Mouse (Mus musculus) lung, postnatal 10 days (tissue): ENCODE measurements around the gene Pld2.
"Not testable (repeated sequence)": the region's sequence is repeated elsewhere in the genome, so short reads cannot be mapped to it uniquely, and the experiment has no call there.

ENCODE experiments used
- DNase-seq: peaks from one replicate; pipeline ENCODE4 v3.0.0; 2021

Pld2 gene

GRCm38 (mm10) chr11:70539877-70540587 is at the start of gene Pld2:
TSS of gene Pld2 (plus strand) at chr11:70540064.
- peak; percentile 95 for DNase-seq

DNA sequence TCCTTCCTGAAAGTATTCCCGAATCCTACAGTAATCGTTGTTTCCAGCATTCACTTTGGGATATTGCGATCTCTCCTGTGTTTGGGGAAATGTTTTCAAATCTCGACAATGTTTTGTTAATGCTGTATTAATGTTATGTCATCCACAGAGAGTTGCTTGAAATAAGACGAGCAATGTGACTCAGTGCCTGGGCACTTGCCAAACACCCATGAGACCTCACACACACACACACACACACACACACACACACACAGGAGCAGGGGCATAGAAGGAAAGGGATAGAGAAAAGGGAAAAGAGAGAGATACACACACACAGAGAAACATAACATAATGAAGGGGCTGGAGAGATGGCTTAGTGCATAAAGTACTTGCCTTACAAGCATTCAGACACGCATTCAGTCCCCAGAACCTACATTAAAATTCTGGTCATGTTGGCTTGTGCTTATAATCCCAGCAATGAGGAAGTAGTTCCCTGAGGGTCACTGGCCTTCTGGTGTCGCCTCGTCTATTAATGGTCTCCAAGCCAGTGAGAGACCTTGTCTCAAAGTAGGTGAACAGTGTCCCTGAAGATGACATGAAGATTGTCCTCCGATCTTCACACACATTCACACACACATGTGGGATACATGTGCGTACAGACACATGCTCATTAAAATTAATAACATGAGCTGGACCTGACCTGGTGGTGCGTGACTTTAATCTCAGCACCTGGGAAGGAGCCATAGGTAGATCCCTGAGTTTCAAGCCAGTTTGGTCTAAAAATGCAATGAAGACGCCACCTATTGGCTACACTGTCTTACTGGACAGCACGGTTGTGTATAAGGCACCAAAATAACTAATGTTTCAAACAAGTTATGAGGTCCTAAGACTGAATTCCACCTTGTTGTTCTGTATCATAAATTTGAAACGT is 40.0 kb upstream of the Pld2 start:
- DNase-seq: peak; percentile 52

DNA sequence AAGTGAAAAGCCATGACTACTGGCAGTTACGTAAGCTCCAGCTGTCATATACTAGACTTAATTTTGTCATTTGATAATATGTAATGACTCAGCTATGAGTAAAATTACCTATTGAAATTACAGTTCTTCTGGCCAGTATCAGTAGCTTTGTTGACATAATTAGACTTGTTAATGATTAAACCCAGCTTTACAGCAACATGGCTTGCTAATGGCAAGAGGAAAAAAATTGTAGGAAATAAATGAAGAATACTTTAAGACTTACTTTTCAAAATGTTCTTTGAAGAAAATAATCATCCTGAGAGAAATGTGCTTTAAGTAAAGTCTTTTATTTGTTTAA is 39.4 kb upstream of the Pld2 start:
- DNase-seq: no peak

DNA sequence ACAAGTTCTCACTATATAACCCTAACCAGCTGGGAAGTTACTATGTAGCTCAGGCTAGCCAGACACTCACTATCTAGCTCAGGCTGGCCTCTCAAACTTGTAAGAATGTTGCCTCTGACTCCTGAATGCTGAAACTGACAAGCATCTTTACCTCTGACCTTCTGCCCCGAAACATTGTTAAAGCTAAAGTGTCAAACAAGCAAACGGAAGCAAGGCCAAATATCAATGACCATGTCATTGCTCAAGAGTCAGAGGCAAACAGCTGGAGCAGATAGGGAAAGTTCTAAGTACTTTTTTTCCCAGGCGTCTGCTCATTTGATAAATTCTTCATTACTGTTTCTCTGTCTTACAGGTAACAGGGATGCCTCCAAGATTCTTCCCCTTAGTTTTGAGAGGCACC is 37.8 kb upstream of the Pld2 start:
- DNase-seq: no peak

DNA sequence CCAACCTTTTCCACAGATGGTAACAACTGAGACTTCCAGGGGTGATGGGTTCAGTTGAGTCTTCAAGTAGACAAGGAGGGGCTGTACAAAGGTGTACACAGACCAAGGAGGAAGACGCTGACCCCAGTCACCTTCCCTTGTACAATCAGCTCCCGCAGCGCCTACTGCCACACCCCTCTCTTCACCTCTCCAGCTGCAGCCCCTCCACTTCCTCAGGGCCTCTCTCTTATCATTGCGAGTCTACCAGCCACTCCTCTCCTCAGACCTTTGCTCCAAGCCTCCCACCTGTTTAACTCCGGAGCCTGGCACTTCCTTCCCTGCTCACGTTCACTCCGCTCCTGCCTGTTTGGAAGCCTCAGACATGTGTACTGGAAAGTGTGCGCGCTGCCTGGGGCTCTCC is 34.9 kb upstream of the Pld2 start, which contains the start of gene Tm4sf5:
TSS of gene Tm4sf5 (plus strand) at position 275 of the 400 bp plus-strand sequence.
- DNase-seq: no peak

DNA sequence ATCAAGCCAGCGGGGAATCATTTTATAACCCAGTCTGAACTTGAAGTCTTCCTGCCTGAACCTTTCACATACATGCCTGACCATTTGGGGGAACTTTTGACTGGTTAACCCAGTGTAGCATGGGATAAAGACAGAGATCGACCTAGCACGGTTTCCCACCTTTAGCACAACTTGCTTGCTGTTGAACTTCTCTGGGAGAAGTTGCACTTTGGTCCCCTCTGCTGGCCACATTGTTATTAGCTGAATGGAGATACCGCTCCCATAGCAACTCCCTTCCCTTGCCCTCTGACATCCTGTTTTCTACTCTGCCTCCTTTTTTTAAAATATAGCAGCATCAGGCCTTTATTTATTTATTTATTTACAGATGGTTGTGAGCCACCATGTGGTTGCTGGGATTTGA is 33.5 kb upstream of the Pld2 start:
- peak; percentile 91 for DNase-seq

DNA sequence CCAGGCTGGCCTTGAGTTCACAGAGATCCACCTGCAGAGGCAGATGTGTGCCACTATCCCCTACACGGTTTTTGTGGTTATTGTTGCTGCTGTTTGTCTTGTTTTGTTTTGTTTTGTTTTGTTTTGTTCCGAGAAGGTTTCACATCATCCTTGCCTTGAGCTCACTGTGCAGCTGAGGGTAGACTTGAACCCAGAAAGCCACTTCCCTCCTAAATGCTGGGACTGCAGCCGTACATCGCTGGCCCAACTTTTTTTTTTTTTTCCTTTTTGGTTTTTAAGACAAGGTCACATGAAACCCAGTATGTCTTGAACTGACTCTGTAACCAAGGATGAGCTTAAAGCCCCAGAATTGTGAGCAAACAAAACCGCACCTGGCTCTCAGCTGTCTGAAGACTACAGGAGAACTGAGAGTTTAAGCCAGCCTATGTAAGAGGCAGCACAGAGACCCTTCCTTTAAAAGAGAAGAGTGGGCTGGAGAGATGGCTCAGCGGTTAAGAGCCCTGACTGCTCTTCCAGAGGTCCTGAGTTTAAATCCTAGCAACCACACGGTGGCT is 32.8 kb upstream of the Pld2 start:
- no peak for DNase-seq

DNA sequence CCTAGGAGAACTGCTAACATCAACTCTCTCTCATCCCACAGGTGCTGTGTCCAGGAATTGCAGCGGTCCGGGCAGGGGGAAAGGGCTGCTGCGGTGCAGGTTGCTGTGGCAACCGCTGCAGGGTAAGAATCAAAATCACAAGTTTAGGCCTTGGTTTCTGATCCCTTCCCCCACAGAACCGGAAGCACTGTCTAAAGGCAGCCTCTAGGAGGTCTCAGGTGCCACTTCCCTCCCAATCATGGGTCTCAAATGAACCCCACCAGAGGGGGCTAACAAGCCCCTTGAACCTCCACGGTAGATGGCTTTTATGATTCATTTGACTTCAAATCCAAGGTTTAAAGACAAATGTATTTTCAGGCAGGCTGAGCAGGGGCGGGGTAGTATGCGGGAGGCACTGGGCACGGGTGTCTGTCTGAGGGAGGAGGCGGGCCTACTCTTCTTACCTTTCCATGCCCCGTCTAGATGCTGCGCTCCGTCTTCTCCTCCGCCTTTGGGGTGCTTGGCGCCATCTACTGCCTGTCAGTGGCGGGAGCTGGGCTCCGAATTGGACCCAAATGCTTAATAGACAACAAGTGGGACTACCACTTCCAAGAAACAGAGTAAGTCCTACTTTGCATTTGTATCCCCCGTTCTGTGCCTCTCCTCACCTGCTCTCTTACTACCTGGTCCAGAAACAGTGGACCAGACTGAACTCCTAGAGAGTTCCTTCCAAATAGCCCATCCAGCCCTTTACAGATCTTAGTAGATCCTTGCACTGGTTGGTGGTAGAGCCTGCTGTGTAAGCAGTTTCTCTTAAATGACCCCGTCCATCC is 29.9 kb upstream of the Pld2 start:
- DNase-seq: peak; percentile 59

- DNase-seq: no peak
Measured at GRCm38 (mm10) chr11:70511242-70511641, 28.6 kb upstream of the Pld2 start.

- no peak for DNase-seq
Measured at GRCm38 (mm10) chr11:70511825-70512224, 28.0 kb upstream of the Pld2 start.

- no peak for DNase-seq
Measured at GRCm38 (mm10) chr11:70512709-70513342, 27.0 kb upstream of the Pld2 start.

DNA sequence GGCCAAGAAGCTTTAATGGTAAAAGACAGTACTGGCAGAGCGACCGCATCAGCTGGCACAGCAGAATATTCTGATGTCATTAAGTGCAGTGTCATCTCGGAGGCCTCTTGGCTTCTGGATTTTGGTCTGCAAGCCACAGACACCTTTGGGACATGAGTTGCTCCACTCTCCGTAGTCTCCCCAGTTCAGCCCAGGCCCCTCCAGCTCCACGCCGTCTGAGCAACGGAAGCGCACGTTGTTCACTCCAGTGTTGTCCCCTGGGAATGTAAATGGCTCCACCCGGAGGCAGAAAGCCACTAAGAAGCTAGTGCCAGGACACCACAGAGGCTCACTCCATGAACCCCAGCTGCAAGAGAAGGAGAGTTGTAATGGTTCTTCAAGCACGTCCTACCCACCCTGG is 26.3 kb upstream of the Pld2 start:
- peak; percentile 47 for DNase-seq

DNA sequence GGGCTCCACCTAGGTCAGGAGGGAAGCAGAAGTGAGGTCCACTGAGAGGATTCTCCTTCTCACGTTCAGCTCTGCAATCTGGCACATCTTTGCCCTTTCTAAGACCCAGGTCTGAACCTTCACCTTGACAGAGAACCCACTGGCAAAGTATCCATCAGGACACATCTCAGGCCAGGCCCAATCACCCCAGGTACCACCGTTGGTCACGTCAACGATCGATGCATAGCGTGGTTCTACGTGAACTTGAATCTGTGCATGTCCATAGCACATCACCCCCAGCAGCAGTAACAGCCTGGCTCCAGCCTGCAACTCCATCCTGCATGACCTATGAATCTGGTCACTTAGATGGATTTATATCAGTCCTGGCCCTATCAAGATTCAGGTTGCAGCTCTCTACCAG is 25.6 kb upstream of the Pld2 start, which contains the start of gene Vmo1:
TSS of gene Vmo1 (minus strand) at position 329 of the 400 bp plus-strand sequence.
- DNase-seq: no peak

DNA sequence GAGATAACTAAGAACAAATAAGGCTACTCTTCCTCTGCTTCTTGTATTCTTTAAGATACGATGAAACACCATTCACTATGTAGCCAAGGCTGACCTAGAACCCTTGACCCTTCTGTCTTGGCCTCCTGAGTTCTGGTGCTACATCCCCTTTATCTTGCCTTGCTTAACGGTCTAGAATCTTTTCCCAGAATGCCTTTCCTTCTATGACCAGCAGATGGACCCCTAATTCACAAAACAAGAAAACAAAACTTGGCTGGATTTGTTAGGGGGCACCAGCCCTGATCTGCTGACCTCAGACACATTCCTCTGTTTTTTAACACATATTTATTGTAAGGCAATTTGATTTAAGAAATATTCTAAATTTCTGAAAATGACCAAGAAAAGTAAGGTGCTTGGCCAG is 23.5 kb upstream of the Pld2 start:
- peak; percentile 74 for DNase-seq

DNA sequence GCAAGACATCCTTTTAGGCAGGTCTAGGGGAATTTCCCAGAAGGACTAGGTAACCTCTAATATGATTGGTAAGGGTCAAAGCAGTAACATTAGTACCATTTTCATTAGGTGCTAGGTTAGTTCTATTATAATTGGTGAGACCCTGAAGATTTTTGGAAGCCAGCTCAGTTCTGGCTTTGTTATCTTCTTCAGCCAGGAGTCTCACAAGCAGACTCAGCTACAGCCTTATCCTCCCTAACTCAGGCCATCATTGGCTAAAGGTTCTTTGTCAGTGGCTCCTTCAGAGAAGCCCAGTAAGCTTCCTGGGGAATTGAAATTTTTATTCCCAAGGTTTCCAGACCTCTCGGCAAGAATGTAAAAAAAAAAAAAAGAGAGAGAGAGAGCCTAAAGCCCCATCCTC is 21.4 kb upstream of the Pld2 start:
- no peak for DNase-seq

GRCm38 (mm10) chr11:70518923-70519322 is 20.9 kb upstream of the Pld2 start, which contains the start of gene Gltpd2:
TSS of gene Gltpd2 (plus strand) at chr11:70519196.
- DNase-seq: no peak

GRCm38 (mm10) chr11:70520178-70520769 is 19.6 kb upstream of the Pld2 start:
- peak; percentile 69 for DNase-seq

DNA sequence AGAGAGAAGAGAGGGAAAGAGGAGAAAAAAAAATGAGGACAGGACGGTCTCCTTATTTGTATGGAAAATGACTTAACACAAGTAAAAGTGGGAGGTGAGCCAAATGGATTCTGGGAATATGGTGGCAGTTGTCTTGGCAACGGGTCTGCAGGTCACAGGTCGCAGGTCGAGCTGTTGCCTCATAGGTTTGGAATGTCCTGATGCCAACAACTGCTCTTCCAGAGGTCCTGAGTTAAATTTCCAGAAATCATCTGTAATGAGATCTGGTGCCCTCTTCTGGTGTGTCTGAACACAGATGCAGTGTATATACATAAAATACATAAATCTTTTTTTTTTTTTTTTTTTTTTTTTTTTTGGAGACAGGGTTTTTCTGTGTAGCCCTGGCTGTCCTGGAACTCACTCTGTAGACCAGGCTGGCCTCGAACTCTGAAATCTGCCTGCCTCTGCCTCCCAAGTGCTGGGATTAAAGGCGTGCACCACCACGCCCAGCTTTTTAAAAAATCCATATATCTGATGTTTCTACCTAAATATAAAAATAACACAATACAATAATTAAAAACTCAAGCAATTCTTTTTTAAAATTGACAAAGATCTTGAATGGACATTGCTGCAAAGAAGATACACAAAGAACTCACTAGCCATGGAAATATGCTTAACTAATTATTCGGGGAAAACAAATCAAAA is 16.4 kb upstream of the Pld2 start:
- not testable (repeated sequence) for DNase-seq

DNA sequence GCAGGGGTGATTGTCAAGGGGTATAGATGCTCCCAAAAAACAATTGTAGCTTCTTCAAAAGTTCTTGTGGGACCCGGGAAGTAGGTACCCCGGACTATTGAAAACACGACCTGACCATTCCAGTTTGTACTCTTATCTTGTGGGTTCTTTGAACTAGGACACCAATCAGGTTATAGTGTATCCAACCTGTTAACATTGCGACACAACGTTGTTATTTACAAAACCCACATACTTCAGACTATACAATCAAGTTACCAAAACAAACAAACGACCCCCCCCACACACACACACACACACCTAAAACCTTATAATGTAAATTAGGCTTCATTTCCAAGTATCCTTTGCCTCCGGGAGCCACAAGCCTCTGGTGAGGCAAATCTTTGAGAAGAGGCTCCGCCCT is 15.1 kb upstream of the Pld2 start:
- DNase-seq: no peak

GRCm38 (mm10) chr11:70525184-70525678 is 14.6 kb upstream of the Pld2 start, which contains the start of gene Psmb6:
TSS of gene Psmb6 (plus strand) at chr11:70525367.
- DNase-seq: peak; percentile 97

- no peak for DNase-seq
Measured at GRCm38 (mm10) chr11:70525726-70526125, 14.1 kb upstream of the Pld2 start.
